Mouse (Mus musculus): Measurements from ENCODE around the gene Klf2. TPM values are rescaled to one million over a fixed set of nuclear protein-coding genes. Genes with fewer than 3 reads are reported as not detected.

Klf2 gene
- 7.6 and 8.4 TPM in 2 replicates for polyA plus RNA-seq (2015; fragmentation: Nextera tagmentation; extraction: Ambion mirVana)

DNA sequence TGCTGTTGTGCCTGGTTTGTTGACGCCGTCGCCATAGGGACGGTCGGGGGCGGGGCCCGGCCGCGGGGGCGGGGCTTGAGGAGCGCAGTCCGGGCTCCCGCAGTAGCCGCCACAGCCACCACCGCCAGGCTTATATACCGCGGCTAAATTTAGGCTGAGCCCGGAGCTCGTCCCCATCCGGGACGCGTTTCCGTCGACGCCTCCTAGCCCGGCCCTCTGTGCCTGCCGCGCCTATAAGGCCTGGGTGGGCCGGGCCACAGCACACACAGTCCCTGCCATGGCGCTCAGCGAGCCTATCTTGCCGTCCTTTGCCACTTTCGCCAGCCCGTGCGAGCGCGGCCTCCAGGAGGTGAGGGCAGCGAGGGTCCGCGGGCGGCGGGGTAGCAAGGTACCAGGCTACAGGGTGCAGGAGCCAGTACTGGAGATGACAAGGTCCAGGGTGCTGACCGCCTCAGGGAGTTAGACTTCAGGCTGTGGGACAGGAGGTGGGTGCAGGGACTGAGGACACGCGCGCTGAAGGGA lies at the start of gene Klf2:
Gene Klf2, plus strand, starts transcription at position 233 of the 522 bp plus-strand sequence.
- H3K36me3 ChIP-seq = no peaks in the 10 kb centered on the region
- peak; percentile 97 for ATAC-seq (ENCODE audit: insufficient read depth, low FRiP score, low read depth)
- peaks cover 25% of the 10 kb centered on the region for H3K27me3 ChIP-seq (replicated peaks)
- peak within 1 kb of the TSS; percentile 5 for H3K9ac ChIP-seq
- peak within 1 kb of the TSS; percentile 51 for H3K4me3 ChIP-seq (replicated peaks)
- peaks cover 18% of the 10 kb centered on the region for H3K4me1 ChIP-seq
- H3K9me3 ChIP-seq = no peaks in the 10 kb centered on the region
- H3K4me2 ChIP-seq = peak within 1 kb of the TSS; percentile 72
- under 1% methylated on average over 46 of the region's 46 CpGs for WGBS
- peak within 1 kb of the TSS; percentile 54; the same call in 1 of the 2 replicates for H3K27ac ChIP-seq

DNA sequence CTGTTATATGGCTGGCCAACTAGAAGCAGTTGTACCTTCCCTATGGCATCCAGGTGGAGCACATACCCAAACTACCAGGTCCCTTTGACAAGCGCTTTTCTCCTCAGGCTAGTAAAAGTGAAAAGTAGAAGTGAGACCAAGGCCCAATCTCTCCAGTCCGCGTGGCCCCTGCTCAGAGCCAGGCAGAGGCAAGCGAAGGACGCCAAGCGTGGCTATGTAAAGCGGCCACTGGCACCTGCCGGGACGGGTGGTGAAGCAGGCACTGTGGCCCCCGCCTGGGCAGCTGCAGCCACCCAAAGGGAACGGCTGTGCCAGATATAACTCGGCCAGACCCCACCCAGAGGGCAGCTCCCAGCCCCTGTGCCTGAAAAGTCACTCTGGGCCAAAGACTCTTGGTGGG lies 48.2 kb upstream of the Klf2 start:
- no peak for ATAC-seq (ENCODE audit: insufficient read depth, low FRiP score, low read depth)
- H3K4me3 ChIP-seq (replicated peaks) = no peak overlapping the region
- H3K36me3 ChIP-seq = no peaks in the 10 kb centered on the region
- no peak overlapping the region for H3K27ac ChIP-seq
- H3K27me3 ChIP-seq (replicated peaks) = no peaks in the 10 kb centered on the region
- no peak overlapping the region for H3K9ac ChIP-seq
- 82% methylated on average over 12 of the region's 12 CpGs for WGBS
- no peaks in the 10 kb centered on the region for H3K4me1 ChIP-seq
- H3K9me3 ChIP-seq = no peaks in the 10 kb centered on the region
- H3K4me2 ChIP-seq = no peak overlapping the region

DNA sequence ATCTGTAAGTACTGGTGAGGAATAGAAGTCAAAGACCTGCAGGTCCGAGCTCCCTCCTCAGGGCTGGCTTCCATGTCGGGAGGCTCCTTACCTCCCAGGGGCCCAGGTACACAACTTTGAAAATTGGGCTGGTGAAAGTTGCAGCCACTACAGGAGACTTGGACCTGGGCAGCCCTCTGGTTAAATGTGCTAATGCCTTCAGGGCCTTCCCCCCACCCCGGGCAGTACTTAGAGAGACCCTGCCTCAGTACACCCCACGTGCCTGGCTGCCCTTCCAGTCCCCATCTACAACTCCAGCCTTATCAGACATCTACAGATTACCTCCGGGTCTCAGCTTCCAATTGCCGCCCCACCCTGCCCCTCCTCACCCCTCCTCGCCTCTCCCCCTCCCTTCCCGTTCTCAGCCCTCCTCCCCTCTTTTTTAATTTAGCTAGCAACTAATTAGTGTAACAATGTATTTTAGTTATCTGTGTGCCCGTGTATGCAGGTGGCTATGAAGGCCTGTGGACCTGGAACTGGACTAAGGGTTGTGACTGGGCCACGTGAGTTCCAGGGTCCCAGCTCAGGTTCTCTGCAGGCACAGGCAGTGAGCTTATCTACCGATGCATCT lies 47.7 kb upstream of the Klf2 start:
- 66% methylated on average over 11 of the region's 11 CpGs for WGBS
- H3K27me3 ChIP-seq (replicated peaks) = no peaks in the 10 kb centered on the region
- no peaks in the 10 kb centered on the region for H3K36me3 ChIP-seq
- no peak for ATAC-seq (ENCODE audit: insufficient read depth, low FRiP score, low read depth)
- H3K9me3 ChIP-seq = no peaks in the 10 kb centered on the region
- H3K4me1 ChIP-seq = no peaks in the 10 kb centered on the region
- H3K9ac ChIP-seq = no peak overlapping the region
- H3K4me2 ChIP-seq = no peak overlapping the region
- no peak overlapping the region for H3K27ac ChIP-seq
- H3K4me3 ChIP-seq (replicated peaks) = no peak overlapping the region

DNA sequence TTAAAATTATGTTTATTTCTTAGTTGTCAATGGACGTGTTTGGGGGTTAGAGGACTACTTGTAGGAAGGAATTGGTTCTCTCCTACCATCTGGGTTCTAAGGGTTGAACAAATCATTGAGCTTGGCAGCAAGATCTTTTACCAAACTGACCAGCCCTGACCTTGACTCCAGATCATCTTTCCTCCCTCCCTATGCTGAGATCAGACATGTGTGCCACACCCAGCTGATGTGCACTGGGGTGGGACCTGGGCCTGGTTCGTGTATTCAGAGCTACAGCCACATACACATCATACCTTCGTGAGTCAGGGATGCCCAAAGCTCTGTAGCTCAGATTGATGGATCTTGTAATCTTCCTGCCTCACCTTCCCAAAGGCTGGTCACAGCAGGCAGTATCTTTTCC lies 47.1 kb upstream of the Klf2 start:
- H3K4me1 ChIP-seq = no peaks in the 10 kb centered on the region
- H3K27me3 ChIP-seq (replicated peaks) = no peaks in the 10 kb centered on the region
- H3K9me3 ChIP-seq = no peaks in the 10 kb centered on the region
- H3K9ac ChIP-seq = no peak overlapping the region
- H3K36me3 ChIP-seq = no peaks in the 10 kb centered on the region
- WGBS = 51% methylated on average over 3 of the region's 3 CpGs
- no peak overlapping the region for H3K4me3 ChIP-seq (replicated peaks)
- H3K4me2 ChIP-seq = no peak overlapping the region
- no peak for ATAC-seq (ENCODE audit: insufficient read depth, low FRiP score, low read depth)
- no peak overlapping the region for H3K27ac ChIP-seq

DNA sequence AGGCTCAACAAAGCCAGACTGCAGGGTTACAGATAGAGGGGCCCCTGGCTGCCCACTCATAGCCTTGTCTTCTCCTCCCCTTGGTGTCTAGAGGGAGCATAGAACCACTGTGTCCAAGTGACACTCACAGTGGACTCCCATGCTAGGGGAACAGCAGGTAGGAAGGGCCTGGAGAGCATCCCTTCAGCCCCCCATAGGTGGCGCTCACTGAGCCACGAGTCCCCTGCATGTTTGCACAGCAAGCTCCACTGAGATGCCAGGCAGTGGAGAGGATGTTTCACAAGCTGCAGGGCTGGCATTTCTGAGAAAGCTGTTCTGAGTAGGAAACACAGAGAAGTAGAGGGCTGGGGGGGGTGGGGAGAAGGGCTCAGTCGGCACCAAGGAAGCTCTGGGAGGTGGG lies 46.5 kb upstream of the Klf2 start:
- Histone ChIP-seq H3K9me3 (no peaks in the 10 kb centered on the region), H3K27me3 (replicated peaks) (no peaks in the 10 kb centered on the region), H3K4me2 (no peak overlapping the region), H3K4me1 (no peaks in the 10 kb centered on the region), H3K4me3 (replicated peaks) (no peak overlapping the region), H3K36me3 (no peaks in the 10 kb centered on the region), H3K27ac (no peak overlapping the region), H3K9ac (no peak overlapping the region)
- ATAC-seq (ENCODE audit: insufficient read depth, low FRiP score, low read depth) = no peak
- 10% methylated on average over 3 of the region's 3 CpGs for WGBS

DNA sequence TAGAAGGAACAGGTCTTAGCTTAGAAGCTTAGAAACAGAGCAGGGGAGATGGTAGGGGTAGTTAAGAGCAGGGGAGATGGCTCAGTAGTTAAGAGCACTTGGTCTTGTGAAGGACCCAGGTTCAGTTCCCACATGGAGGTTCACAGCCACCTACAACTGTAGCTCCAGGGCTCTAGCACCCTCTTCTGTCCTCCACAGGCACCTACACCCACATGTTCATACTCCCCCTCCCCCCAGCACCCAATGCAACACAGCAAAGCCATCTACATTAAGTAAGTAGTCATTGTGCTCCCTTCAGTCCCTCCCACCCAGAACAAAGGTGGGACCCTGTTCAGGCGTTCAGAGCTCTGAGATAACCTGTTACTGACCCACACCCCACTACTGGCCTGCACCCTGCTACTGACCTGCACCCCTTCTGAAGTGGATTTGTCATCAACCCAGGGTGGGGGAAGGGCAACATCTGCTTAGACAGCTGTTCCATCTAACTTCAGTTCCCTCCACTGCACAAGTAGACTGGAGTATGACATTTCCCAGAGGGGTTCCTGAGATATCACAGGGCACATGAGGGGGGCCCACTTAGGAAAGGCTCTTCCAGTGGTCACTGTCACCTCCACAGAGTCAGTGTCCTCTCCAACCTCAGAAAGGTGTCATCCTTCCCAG lies 45.6 kb upstream of the Klf2 start:
- H3K36me3 ChIP-seq = no peaks in the 10 kb centered on the region
- H3K27me3 ChIP-seq (replicated peaks) = no peaks in the 10 kb centered on the region
- ATAC-seq (ENCODE audit: insufficient read depth, low FRiP score, low read depth) = 0 out of 2 replicates have a peak, but pooled peaks have one; percentile 14
- no peak overlapping the region for H3K4me2 ChIP-seq
- no peaks in the 10 kb centered on the region for H3K4me1 ChIP-seq
- WGBS = 58% methylated on average over 1 of the region's 1 CpGs
- H3K27ac ChIP-seq = no peak overlapping the region
- no peaks in the 10 kb centered on the region for H3K9me3 ChIP-seq
- H3K4me3 ChIP-seq (replicated peaks) = no peak overlapping the region
- H3K9ac ChIP-seq = no peak overlapping the region

DNA sequence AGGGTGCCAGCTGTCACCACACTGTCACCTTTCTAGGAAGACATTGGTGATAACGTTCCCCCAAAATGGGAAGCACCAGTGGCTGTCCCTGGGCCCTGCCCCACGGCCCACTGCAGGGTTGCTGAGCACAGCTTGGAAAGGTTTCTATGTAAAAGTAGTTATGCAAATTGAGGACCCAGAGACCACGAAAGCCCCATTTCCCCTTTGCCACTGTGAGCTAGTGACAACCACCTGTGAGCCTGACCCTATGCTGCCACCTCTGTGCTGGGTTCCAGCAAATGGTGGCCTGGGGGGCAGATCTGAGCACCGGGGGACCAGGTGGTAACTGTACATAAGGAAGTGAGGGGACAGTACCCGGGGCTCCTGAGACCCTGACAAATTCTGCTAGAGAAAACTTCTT lies 45.0 kb upstream of the Klf2 start:
- H3K4me3 ChIP-seq (replicated peaks) = no peak overlapping the region
- no peak overlapping the region for H3K27ac ChIP-seq
- H3K4me1 ChIP-seq = no peaks in the 10 kb centered on the region
- WGBS = 64% methylated on average over 5 of the region's 5 CpGs
- H3K9me3 ChIP-seq = no peaks in the 10 kb centered on the region
- no peak for ATAC-seq (ENCODE audit: insufficient read depth, low FRiP score, low read depth)
- no peaks in the 10 kb centered on the region for H3K27me3 ChIP-seq (replicated peaks)
- H3K36me3 ChIP-seq = no peaks in the 10 kb centered on the region
- no peak overlapping the region for H3K9ac ChIP-seq
- H3K4me2 ChIP-seq = no peak overlapping the region

DNA sequence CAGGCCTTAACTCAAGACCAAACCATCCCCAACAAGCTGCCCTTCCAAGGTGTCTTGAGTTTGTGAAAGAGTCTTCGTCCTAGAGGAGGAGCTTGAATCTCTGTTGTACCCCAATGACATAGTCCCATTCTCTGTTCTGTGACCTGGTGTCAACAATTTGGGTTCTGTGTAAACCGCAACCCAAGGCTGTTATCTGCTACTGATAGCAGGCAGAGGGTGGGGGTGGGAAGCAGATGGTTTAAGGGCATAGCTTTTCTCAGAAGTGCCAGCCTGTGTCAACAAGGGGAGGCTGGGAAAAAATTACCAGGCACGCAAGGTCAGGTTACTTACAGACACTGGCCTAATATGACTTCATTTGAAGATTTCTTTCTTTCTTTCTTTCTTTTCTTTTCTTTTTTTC lies 41.6 kb upstream of the Klf2 start:
- H3K36me3 ChIP-seq = no peaks in the 10 kb centered on the region
- no peaks in the 10 kb centered on the region for H3K4me1 ChIP-seq
- no peaks in the 10 kb centered on the region for H3K27me3 ChIP-seq (replicated peaks)
- 50% methylated on average over 3 of the region's 3 CpGs for WGBS
- no peak overlapping the region for H3K27ac ChIP-seq
- no peak overlapping the region for H3K9ac ChIP-seq
- H3K4me2 ChIP-seq = no peak overlapping the region
- peak; percentile 29; the same call in 1 of the 2 replicates for ATAC-seq (ENCODE audit: insufficient read depth, low FRiP score, low read depth)
- no peak overlapping the region for H3K4me3 ChIP-seq (replicated peaks)
- H3K9me3 ChIP-seq = no peaks in the 10 kb centered on the region

DNA sequence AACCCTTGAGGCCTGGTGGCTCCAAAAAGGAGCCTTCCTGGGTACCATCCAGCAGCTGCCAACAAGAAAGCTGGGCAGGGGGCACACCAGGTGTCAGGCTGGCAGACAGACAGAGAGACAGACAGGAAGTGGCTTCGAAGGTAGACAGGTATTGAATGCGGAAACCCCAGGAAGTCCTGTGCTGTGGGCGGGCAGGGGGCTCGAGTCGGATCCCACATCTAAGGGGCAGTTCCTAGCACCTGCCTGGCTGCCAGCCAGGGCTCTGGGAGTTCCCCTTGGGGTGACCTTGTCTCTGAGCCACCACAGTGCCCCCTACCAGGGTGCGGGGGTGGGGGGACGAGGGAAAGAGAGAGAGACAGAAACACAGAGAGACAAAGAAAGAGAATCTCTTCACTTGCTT lies 39.7 kb upstream of the Klf2 start:
- H3K4me1 ChIP-seq = no peaks in the 10 kb centered on the region
- WGBS = 75% methylated on average over 7 of the region's 7 CpGs
- no peak overlapping the region for H3K27ac ChIP-seq
- H3K27me3 ChIP-seq (replicated peaks) = no peaks in the 10 kb centered on the region
- no peaks in the 10 kb centered on the region for H3K9me3 ChIP-seq
- H3K4me3 ChIP-seq (replicated peaks) = no peak overlapping the region
- no peak for ATAC-seq (ENCODE audit: insufficient read depth, low FRiP score, low read depth)
- no peak overlapping the region for H3K4me2 ChIP-seq
- H3K9ac ChIP-seq = no peak overlapping the region
- H3K36me3 ChIP-seq = no peaks in the 10 kb centered on the region

DNA sequence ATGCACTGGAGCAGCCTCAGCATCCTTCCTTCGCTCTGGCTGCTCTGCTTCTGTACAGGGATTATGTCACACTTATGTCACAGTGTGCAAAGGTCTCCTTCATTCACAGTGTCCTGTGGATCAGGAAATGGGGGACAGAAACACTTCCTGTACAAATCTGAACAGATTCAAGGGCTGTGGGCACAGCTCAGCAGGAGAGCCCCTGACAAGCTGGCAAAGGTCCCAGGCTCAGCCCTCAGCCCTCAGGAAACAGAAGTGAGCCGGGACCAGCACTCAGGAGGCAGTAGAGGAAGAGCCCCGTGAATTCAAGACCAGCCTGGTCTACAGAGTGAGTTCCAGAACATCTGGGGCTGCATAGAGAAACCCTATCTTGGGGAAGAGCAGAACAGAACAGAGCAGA lies 37.2 kb upstream of the Klf2 start:
- no peaks in the 10 kb centered on the region for H3K9me3 ChIP-seq
- no peak overlapping the region for H3K9ac ChIP-seq
- peak; percentile 51; the same call in 1 of the 2 replicates for ATAC-seq (ENCODE audit: insufficient read depth, low FRiP score, low read depth)
- no peaks in the 10 kb centered on the region for H3K36me3 ChIP-seq
- H3K27me3 ChIP-seq (replicated peaks) = no peaks in the 10 kb centered on the region
- H3K27ac ChIP-seq = no peak overlapping the region
- no peak overlapping the region for H3K4me3 ChIP-seq (replicated peaks)
- no peak overlapping the region for H3K4me2 ChIP-seq
- H3K4me1 ChIP-seq = no peaks in the 10 kb centered on the region
- 28% methylated on average over 3 of the region's 3 CpGs for WGBS

DNA sequence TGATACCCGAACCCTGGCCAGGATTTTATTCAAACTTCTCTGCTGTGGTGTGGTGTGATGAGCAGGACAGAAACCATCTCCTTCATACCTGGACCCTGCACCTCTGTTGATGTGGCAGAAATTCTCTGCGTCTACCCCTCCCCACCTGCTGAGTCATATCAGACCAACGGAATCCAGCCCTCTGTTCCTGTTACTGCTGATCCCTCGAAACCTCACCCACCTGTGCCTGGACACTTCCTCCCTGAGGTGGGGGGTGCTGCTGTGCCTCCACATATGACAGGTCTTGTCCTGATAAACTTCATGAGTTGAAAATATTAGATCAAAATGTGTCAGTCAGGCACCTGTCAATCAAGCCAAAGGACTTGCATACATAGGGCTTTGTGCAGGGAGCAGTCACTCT lies 33.5 kb upstream of the Klf2 start:
- Histone ChIP-seq H3K27me3 (replicated peaks) (no peaks in the 10 kb centered on the region), H3K9me3 (no peaks in the 10 kb centered on the region), H3K4me1 (no peaks in the 10 kb centered on the region), H3K4me2 (no peak overlapping the region), H3K36me3 (no peaks in the 10 kb centered on the region), H3K27ac (no peak overlapping the region), H3K4me3 (replicated peaks) (no peak overlapping the region), H3K9ac (no peak overlapping the region)
- WGBS = 64% methylated on average over 4 of the region's 4 CpGs
- no peak for ATAC-seq (ENCODE audit: insufficient read depth, low FRiP score, low read depth)

DNA sequence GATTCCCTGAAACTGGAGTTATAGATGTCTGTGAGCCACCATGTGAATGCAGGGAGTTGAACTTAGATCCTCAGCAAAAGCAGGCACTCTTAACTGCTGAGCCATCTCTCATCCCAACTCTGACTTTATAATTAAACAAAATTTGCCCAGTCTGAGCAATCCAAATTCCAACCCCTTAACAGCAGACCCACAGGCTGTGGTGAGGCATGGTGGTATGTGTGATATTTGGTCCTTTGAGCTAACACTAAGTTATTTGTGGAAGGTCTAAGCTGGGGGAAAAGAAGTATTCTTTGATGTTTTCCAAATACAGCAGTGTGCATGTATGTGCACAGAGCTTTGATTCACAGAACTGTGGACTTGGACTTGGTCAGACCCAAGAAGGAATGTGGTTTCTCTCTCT lies 29.8 kb upstream of the Klf2 start:
- H3K4me1 ChIP-seq = no peaks in the 10 kb centered on the region
- no peaks in the 10 kb centered on the region for H3K36me3 ChIP-seq
- no peaks in the 10 kb centered on the region for H3K9me3 ChIP-seq
- no peak overlapping the region for H3K4me3 ChIP-seq (replicated peaks)
- no peak overlapping the region for H3K9ac ChIP-seq
- ATAC-seq (ENCODE audit: insufficient read depth, low FRiP score, low read depth) = no peak
- no peak overlapping the region for H3K27ac ChIP-seq
- no peaks in the 10 kb centered on the region for H3K27me3 ChIP-seq (replicated peaks)
- H3K4me2 ChIP-seq = no peak overlapping the region

All from stomach, embryonic 15.5 days (tissue).